Mouse (Mus musculus): ENCODE measurements around the gene Fam53b. TPM values are rescaled to one million over a fixed set of nuclear protein-coding genes. Genes with fewer than 3 reads are reported as not detected.

The Fam53b gene
- total RNA-seq, 4 experiments from 2014 or later = 17.4 to 31.8 (median 21.1) TPM

GRCm38 (mm10) chr7:132811716-132812618 is 1.7 kb downstream of the Fam53b start:
- DNase-seq (ENCODE audit: low spot score in 2 of 2) = no peak

DNA sequence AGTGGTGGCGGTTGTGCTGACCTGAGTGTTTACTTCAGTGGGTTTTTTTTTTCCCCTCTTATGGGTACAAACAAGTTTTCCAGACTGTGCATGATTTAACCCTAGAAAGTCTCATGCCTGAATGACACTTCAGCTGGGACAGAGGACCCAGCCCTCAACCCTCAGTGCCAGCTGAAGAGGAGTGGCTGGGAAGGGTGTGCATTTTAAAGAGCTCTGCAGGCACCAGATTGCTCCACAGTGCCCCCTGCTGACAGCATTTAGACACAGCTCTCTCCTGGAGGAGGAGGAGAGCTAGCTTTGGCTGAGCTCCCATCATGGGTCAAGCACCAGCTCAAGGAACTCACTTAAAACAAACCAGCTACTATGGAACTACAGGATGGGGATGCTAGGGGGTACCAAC is 2.8 kb downstream of the Fam53b start:
- peak; percentile 86 to 87 for DNase-seq (ENCODE audit: low spot score in 2 of 2)

DNA sequence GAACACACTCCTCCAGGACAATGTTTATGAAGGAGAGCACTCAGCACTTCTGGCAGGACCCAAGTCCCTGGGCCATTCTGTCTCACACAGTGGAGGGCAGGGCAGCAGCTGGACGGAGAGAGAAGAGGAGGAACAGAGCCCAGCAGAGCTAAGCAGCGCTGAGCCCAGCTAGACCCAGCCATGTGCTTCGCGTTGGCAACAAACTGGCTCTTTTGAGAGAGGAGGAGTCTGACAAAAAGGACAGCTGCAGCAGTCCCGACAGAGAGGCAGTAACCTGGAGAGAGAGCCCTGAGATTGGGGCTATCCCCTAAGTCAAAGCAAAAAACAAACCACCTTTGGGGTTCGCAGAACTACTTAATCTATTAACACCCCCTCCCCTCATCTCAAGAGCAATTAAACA is 3.3 kb downstream of the Fam53b start:
- peak in 1 of 2 experiments; percentile 75 for DNase-seq (ENCODE audit: low spot score in 2 of 2)

DNA sequence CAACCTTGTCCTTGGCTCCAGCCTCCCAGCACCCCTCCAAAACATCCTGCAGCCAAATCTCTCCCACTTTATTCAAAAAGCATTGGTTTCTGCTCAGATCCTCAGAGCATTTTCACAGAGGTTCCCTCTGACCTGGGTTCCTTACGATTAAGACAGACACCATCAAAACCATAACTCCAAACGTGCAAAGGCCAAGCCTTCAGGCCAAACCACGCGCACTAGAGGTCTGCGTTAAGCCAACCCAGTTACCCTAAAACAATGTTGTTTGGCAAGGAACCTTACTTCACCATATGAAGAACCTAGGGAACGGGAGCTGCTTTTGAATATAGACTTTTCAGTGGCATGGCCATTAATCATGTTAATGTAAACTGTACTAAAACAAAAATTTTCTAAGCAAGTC is 4.0 kb downstream of the Fam53b start:
- no peak for DNase-seq (ENCODE audit: low spot score in 2 of 2)

DNA sequence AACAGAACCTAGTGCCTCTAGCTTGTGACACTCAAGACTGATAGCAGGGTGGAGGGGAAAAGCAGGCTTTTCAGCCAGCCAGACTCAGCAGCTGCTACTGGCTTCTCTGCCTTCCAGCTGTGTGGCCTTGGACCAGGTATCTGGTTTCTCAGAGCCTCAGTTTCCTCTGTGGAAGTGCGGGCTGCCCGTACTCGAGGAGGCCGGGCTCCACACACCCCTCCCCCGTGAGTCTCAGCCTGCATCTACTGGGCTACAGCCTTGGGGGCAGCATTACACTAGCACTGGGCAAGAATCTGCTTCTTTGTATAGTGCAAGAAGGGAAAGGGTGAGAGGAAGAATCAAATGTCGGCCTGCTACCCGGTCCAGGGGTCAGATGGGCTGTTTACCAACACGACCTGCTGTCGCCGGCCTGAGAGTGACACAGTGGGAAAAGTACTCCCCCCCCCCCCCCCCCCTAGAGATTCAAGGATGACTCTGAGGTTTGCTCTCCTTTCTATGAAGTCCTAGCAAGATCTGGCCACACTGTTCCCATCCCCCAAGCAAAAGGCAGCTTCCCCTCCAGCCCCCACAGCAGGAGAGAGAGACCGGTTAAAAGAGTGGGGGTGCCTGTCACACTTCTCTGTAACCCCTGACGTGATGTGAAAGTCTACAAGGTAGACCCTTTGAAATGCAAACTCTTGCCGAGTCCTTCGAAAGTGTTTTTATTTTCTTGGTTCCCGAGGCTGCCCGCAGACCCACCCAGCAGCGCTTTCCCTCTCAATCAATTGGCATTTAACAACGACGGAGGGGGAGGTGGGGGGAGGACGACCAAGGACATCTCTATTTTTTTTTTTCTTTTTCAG is 4.6 kb downstream of the Fam53b start:
- peak in 1 of 2 experiments; percentile 53 for DNase-seq (ENCODE audit: low spot score in 2 of 2)

DNA sequence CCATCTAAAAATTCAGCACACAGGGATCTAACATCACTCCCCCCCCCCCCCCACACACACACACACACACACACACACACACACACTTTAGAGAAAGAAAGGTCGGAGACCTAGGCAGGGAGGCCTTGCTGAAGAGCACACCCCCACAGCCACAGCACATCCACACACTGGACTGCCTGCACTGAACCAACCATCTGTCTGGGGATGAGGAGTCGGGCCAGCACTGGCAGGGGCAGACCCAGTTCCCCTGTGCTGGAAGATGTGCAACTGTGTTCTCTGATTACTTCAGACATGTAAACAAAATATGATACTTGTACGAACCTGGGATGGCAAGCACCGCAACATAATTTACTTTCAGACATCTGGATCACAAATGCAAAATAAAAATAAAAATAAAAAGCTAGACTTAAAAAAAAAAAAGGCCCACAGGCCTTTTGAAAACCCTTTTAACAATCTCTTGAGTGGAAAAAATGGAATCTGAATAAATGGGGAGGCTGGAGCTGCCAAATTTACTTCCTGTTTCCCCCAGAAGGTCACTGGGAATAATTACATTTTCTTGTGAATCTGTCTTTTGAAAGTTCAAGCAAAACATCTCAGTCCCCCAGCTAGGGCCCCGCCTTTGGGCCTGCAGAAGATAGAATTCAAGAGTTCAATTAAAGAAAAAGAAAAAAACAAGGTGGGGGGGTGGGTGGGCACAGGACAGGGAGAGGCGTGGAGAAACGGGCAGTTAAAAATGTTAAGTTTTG is 5.5 kb downstream of the Fam53b start:
- DNase-seq (ENCODE audit: low spot score in 2 of 2) = peak in 1 of 2 experiments; percentile 72

DNA sequence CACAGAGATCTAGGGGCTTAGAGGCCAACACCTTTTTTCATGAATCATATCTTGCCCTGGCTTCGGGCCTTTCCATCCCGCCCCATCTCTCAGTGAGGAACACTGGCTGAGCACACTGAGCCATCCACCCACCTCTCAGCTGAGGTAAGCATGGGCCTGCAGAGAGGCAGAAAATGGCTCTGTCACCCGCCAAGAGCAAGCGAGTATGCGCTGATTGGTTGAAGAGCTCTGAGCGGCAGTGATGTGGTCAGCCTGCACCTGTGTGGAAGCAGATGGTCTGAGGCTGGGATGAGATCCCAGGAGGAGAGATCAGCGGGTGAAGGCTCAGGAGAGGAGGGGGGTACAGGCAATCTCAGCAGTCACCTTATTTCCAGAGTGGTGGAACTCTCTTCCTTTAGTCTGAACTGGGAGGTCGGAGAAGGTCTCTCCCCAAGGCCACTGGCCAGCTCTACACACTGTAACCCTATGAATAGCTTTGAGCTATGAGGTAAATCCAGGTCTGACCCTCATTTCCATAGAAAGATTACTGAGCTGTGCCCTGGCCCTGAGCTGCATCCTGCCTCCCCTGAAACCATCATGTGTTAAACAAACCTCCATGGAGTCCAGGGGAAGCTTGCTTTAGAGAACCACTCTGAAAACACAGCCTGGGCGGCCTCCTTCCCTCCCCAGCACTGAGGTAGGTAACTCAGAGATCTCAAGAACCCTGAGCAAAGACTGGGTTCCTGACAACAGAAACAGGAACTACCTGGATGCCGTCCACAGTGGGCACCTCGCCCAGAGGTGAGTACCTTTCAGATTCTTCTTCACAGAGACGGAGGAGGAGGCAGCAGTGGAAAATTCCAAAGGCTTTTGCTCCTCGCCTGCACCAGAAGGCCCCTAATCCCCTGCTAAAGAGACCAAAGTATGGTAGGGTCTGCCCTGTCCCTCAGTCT is 6.5 kb downstream of the Fam53b start:
- peak in 1 of 2 experiments; percentile 45 for DNase-seq (ENCODE audit: low spot score in 2 of 2)

GRCm38 (mm10) chr7:132806286-132806685 is 7.4 kb downstream of the Fam53b start:
- DNase-seq (ENCODE audit: low spot score in 2 of 2) = peak in 1 of 2 experiments; percentile 62

- DNase-seq (ENCODE audit: low spot score in 2 of 2) = no peak
Observed at GRCm38 (mm10) chr7:132804951-132805350, 8.7 kb downstream of the Fam53b start.

DNA sequence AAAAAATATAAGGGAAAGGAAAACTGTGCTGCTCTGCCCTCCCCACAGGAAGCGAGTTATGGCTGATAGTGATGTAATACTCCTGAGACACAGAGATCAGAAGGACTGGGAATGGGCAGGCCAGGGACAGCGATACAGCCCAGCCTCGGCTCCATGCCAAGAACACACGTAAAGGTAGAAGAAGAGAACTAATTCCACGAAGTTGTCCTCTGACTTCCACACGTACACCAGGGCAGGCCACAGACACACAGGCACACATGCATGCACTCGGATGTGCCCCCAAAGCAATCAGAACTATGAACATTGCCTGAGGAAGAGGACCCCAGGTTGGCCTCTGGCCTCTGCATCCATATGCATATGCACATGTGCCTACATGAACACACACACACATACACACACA is 9.2 kb downstream of the Fam53b start:
- no peak for DNase-seq (ENCODE audit: low spot score in 2 of 2)

DNA sequence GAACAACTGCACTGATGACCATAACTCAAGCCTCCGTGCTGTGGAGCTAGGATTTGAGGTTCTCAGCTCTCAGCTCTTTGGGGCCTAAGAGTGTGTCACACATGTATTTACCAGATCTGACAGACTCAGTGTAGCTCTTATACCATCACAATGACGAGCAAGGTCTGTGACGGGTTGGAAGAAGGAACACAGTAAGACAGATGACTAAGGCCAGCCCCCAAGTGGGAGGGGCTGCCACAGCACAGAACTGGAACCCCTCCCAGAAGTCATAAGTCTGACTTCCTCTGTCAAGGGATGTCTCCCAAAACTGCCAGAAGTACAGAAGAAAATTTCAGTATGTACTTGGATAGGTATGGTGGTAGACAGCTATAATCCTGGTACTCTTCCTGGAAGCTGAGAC is 9.7 kb downstream of the Fam53b start:
- DNase-seq (ENCODE audit: low spot score in 2 of 2) = peak in 1 of 2 experiments; percentile 31

DNA sequence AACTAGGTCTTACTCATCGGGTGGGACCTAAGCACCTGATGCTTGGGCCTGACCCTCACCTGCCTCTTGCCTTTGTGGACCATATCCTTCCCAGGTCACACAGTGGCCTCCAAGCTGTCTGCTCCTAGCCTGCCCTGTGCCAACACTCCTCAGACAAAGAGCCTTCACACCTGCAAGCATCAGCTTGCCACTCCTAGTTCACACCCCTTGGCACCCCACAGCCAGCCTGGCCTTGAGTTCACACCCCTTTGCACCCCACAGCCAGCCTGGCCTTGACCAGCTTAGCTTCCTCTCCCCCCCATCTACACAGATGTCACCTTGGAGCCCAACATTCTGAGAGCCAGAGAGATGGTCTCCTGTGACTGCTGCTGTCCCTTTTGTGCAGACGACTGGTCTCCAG is 10.3 kb downstream of the Fam53b start:
- no peak for DNase-seq (ENCODE audit: low spot score in 2 of 2)

GRCm38 (mm10) chr7:132802691-132803090 is 11.0 kb downstream of the Fam53b start:
- DNase-seq (ENCODE audit: low spot score in 2 of 2) = no peak

- no peak for DNase-seq (ENCODE audit: low spot score in 2 of 2)
Observed at GRCm38 (mm10) chr7:132802066-132802465, 11.6 kb downstream of the Fam53b start.

DNA sequence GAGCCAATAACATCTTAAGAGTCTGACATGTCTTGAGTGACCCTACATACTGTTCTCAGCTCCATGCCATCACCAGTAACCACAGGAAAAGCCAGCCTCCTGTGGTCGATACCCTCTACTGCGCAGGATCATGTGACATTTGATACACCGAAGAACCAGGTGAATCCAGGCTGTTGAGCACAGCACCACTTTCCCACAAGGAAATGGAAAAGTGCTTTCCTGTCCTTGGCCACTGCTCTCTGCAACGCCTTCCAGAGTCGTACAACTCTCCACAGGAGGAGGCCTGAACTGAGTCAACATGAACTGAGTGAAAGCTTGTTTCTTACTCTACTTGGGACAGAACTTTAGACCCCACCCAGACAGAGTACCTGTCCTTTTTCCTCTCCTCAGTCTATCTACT is 12.2 kb downstream of the Fam53b start:
- DNase-seq (ENCODE audit: low spot score in 2 of 2) = no peak

DNA sequence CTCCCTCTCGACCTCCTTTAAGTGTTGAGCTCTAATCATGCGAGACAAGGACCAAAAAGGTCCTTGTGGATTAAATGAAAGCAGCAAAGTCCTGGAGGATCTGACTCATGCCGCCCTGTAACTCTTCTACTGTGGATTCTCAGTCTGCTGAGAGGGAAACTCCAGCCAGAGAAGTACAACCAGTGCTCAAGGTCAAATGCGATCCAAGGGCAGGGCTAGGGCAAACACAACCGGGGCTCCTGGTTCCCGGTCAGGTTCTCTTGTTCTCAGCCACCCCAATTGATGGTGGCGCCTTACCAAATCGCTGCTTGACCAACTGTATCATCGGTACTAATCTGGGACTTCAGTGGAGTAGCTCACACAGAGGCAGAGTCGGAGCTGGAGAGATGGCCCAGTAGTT is 12.8 kb downstream of the Fam53b start:
- no peak for DNase-seq (ENCODE audit: low spot score in 2 of 2)

GRCm38 (mm10) chr7:132799119-132800016 is 14.3 kb downstream of the Fam53b start:
- DNase-seq (ENCODE audit: low spot score in 2 of 2) = no peak

GRCm38 (mm10) chr7:132795141-132795540 is 18.5 kb downstream of the Fam53b start:
- no peak for DNase-seq (ENCODE audit: low spot score in 2 of 2)

DNA sequence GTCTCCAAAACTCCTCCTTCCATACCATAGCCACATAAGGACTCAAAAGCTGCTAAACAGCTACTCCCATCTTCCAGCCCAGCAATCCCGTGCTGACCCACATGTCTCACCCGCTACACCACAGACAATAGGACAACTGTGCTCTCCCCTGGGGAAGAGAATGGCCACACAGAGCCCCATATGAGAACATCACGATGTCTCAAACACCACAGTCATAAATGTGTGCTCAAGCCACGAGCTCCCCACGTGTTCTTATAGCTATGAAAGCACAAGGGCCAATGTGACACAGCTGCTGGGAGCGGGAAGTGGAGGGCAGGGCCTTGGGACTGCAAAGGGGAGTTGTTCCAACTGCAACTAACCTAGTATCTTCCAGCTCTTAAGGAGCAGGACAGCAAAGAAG is 20.2 kb downstream of the Fam53b start:
- DNase-seq (ENCODE audit: low spot score in 2 of 2) = no peak

All from gastrocnemius, adult 8-10 months (tissue).